Comparison of ENCODE assay signal across 25 mouse cellular contexts in genomic region chr17:80897709-80898440, GRCm38 (mm10). TPM values are rescaled to one million over a fixed set of nuclear protein-coding genes. Genes with fewer than 3 reads are reported as not detected.
DNase-seq lines count a peak whose midpoint lies in the region; ATAC-seq and TF ChIP-seq lines count a peak whose summit lies in the region.
"Had no signal": no experiment of that assay in that cellular context is flagged by ENCODE, and none has a peak within 500 bp of the region (broad histone marks: within the 10 kb centered on the region; RNA-seq: fewer than 3 reads in every experiment).

No protein-coding gene starts in this region.

- no peak overlapping the region for H3K4me3 ChIP-seq in kidney, embryonic 15.5 days (replicated peaks)
- no peak overlapping the region for H3K4me3 ChIP-seq in neural tube, embryonic 15.5 days (replicated peaks)
- H3K4me3 ChIP-seq in forebrain, postnatal 0 days (ENCODE audit: low read depth, low read length), result no peak overlapping the region
- H3K4me3 ChIP-seq: embryonic facial prominence, embryonic 12.5 days; erythroblast, embryonic 14.5 days; hindbrain, embryonic 15.5 days; liver, embryonic 12.5 days; neural tube, embryonic 12.5 days had no signal

- H3K27ac ChIP-seq in kidney, embryonic 15.5 days, result no peak overlapping the region
- 0 out of 2 replicates have a peak overlapping the region, but pooled peaks have one; percentile 41 for H3K27ac ChIP-seq in neural tube, embryonic 15.5 days (replicated peaks)
- no peak overlapping the region for H3K27ac ChIP-seq in forebrain, postnatal 0 days (ENCODE audit: low read depth, low read length)
- H3K27ac ChIP-seq: embryonic facial prominence, embryonic 12.5 days; hindbrain, embryonic 15.5 days; liver, embryonic 12.5 days; neural tube, embryonic 12.5 days had no signal

- peaks cover 23% of the 10 kb centered on the region for H3K4me1 ChIP-seq in kidney, embryonic 15.5 days
- peaks cover 17% of the 10 kb centered on the region for H3K4me1 ChIP-seq in neural tube, embryonic 15.5 days
- peaks cover 14% of the 10 kb centered on the region; the same call in 1 of the 2 replicates for H3K4me1 ChIP-seq in forebrain, postnatal 0 days (ENCODE audit: insufficient read depth)
- H3K4me1 ChIP-seq: liver, embryonic 12.5 days had no signal

- 81% methylated on average over 9 of the region's 9 CpGs for WGBS in kidney, embryonic 15.5 days
- WGBS in neural tube, embryonic 15.5 days, result 66% methylated on average over 9 of the region's 9 CpGs
- WGBS in forebrain, postnatal 0 days, result 30% methylated on average over 9 of the region's 9 CpGs

- no peaks in the 10 kb centered on the region for H3K9me3 ChIP-seq in kidney, embryonic 15.5 days (replicated peaks)
- H3K9me3 ChIP-seq in neural tube, embryonic 15.5 days (replicated peaks), result no peaks in the 10 kb centered on the region
- H3K9me3 ChIP-seq in forebrain, postnatal 0 days (ENCODE audit: low read length), result no peaks in the 10 kb centered on the region
- H3K9me3 ChIP-seq: embryonic facial prominence, embryonic 12.5 days; hindbrain, embryonic 15.5 days; liver, embryonic 12.5 days; neural tube, embryonic 12.5 days had no signal

- no peak for ATAC-seq in kidney, embryonic 15.5 days (replicated peaks; ENCODE audit: low FRiP score)
- ATAC-seq in neural tube, embryonic 15.5 days (ENCODE audit: low FRiP score), result no peak
- no peak for ATAC-seq in forebrain, postnatal 0 days
- no peak for ATAC-seq in activated CD4-positive, CD25-positive, alpha-beta regulatory T cell, adult 4 months
- ATAC-seq: intestine, embryonic 16.5 days; liver, embryonic 12.5 days had no signal

- H3K9ac ChIP-seq in kidney, embryonic 15.5 days, result no peak overlapping the region
- no peak overlapping the region for H3K9ac ChIP-seq in neural tube, embryonic 15.5 days (replicated peaks)
- no peak overlapping the region for H3K9ac ChIP-seq in forebrain, postnatal 0 days
- H3K9ac ChIP-seq: embryonic facial prominence, embryonic 12.5 days; hindbrain, embryonic 15.5 days; liver, embryonic 12.5 days; neural tube, embryonic 12.5 days had no signal

- no peak for TF ChIP-seq CTCF in forebrain, postnatal 0 days (IDR thresholded peaks at IDR 0.05; ENCODE audit: low read depth)

- no peak overlapping the region for H3K4me2 ChIP-seq in kidney, embryonic 15.5 days
- no peak overlapping the region for H3K4me2 ChIP-seq in neural tube, embryonic 15.5 days
- no peak overlapping the region for H3K4me2 ChIP-seq in forebrain, postnatal 0 days (ENCODE audit: low read depth)
- H3K4me2 ChIP-seq: embryonic facial prominence, embryonic 12.5 days; hindbrain, embryonic 15.5 days; liver, embryonic 12.5 days; neural tube, embryonic 12.5 days had no signal

- DNase-seq in kidney, adult 18-20 months, result peak; percentile 27
- DNase-seq in neural tube, embryonic 10.5 days (ENCODE audit: extremely low spot score, low spot score), result no peak
- peak; percentile 54 for DNase-seq in forebrain, postnatal 0 days
- DNase-seq in c-Kit-positive CD71-positive TER-119-positive erythroid progenitor cells, embryonic 14.5 days (ENCODE audit: low spot score), result no peak
- DNase-seq: cerebellum, adult 11 months; cerebellum, postnatal 10 days; gastrocnemius, postnatal 14 days; heart, adult 18-20 months; heart, postnatal 36 days; lung, adult 2 months; lung, postnatal 4 days; right cerebral cortex, postnatal 14 days; spleen, adult 18-20 months; thymus, postnatal 25 days had no signal

- no peaks in the 10 kb centered on the region for H3K36me3 ChIP-seq in kidney, embryonic 15.5 days
- no peaks in the 10 kb centered on the region for H3K36me3 ChIP-seq in neural tube, embryonic 15.5 days
- no peaks in the 10 kb centered on the region for H3K36me3 ChIP-seq in forebrain, postnatal 0 days (ENCODE audit: insufficient read depth)
- H3K36me3 ChIP-seq: embryonic facial prominence, embryonic 12.5 days; hindbrain, embryonic 15.5 days; liver, embryonic 12.5 days; neural tube, embryonic 12.5 days had no signal

- H3K27me3 ChIP-seq in kidney, embryonic 15.5 days, result no peaks in the 10 kb centered on the region
- H3K27me3 ChIP-seq in neural tube, embryonic 15.5 days (replicated peaks), result no peaks in the 10 kb centered on the region
- no peaks in the 10 kb centered on the region for H3K27me3 ChIP-seq in forebrain, postnatal 0 days (ENCODE audit: insufficient read depth, low read length)
- H3K27me3 ChIP-seq: CH12.LX; embryonic facial prominence, embryonic 12.5 days; hindbrain, embryonic 15.5 days; liver, embryonic 12.5 days; neural tube, embryonic 12.5 days had no signal

RNA-seq across cellular contexts. Expression of gene Tmem178, which starts 46.6 kb away (rescaled TPM):
- 14.4 and 15.8 TPM in 2 replicates for polyA plus RNA-seq in kidney, embryonic 15.5 days (2015; fragmentation: Nextera tagmentation; extraction: Ambion mirVana)
- 27.7 and 37.0 TPM in 2 replicates for polyA plus RNA-seq in neural tube, embryonic 15.5 days (2015; fragmentation: Nextera tagmentation; extraction: Ambion mirVana)
- total RNA-seq in forebrain, postnatal 0 days (2014; rRNA removed), result 33.3 and 35.2 TPM in 2 replicates
- polyA plus RNA-seq in forebrain, postnatal 0 days (2015; fragmentation: Nextera tagmentation; extraction: Ambion mirVana), result 34.0 and 34.6 TPM in 2 replicates
- polyA plus RNA-seq in activated CD4-positive, CD25-positive, alpha-beta regulatory T cell, adult 4 months (2017; shearing (Covaris generic)), result not detected
- total RNA-seq: CH12.LX, MEL had no signal
- polyA plus RNA-seq: erythroblast, embryonic 14.5 days had no signal

Comparison
In these comparisons a context has a peak if more than half of its experiments do, and no peak if none do; other contexts are left out.
1. DNase-seq: peak in kidney, adult 18-20 months (single experiment) and forebrain, postnatal 0 days (single experiment); none in neural tube, embryonic 10.5 days (single experiment) and c-Kit-positive CD71-positive TER-119-positive erythroid progenitor cells, embryonic 14.5 days (single experiment).
2. RNA of gene Tmem178, which starts 46.6 kb away (polyA plus RNA-seq): 27.7 to 37.0 TPM in neural tube, embryonic 15.5 days, 34.0 to 34.6 TPM in forebrain, postnatal 0 days and 14.4 to 15.8 TPM in kidney, embryonic 15.5 days; not detected in activated CD4-positive, CD25-positive, alpha-beta regulatory T cell, adult 4 months; every median in the first group is over 10 times any median in the second.